Mouse (Mus musculus) kidney, adult 2 months (tissue): ENCODE measurements around the gene Cisd1. TPM values are rescaled to one million over a fixed set of nuclear protein-coding genes. Genes with fewer than 3 reads are reported as not detected.
A peak's percentile ranks its signal among the peaks of the same experiment; 100 is the strongest.

Experiments
- DNase-seq: peaks from one replicate; pipeline ENCODE4 v3.0.0; 2021
- H3K27ac ChIP-seq: fragments of 200-500 bp; 2 replicates; pipeline ENCODE4 v1.5.1; 2012; ENCODE audit warnings: low read depth, low read length, control low read depth, inconsistent platforms; ENCODE audit not compliant: insufficient read depth
- H3K27me3 ChIP-seq: fragments of 200-500 bp; replicated peaks from 2 replicates; pipeline ENCODE4 v1.6.1; 2012; ENCODE audit warnings: mild to moderate bottlenecking, moderate library complexity, low read length, inconsistent platforms; ENCODE audit not compliant: control insufficient read depth, insufficient read depth
- H3K36me3 ChIP-seq: fragments of 200-500 bp; 2 replicates; pipeline ENCODE4 v1.6.1; 2012; ENCODE audit warnings: mild to moderate bottlenecking, moderate library complexity, low read length, inconsistent platforms; ENCODE audit not compliant: control insufficient read depth, insufficient read depth
- H3K4me1 ChIP-seq: fragments of 200-500 bp; 2 replicates; pipeline ENCODE4 v1.6.1; 2011; ENCODE audit warnings: low read length; ENCODE audit not compliant: control insufficient read depth, insufficient read depth
- H3K4me3 ChIP-seq: fragments of 200-500 bp; 2 replicates; pipeline ENCODE4 v1.5.1; 2011; ENCODE audit warnings: mild to moderate bottlenecking, low read depth, low read length, control low read depth; ENCODE audit not compliant: insufficient read depth
- CTCF ChIP-seq: fragments of 200-500 bp; conservative IDR thresholded peaks from 2 replicates; pipeline ENCODE4 v1.5.1; 2011; ENCODE audit warnings: low read depth, mild to moderate bottlenecking, control low read depth, low read length, moderate library complexity, mixed read lengths; ENCODE audit not compliant: insufficient read depth, insufficient read length
- POLR2A ChIP-seq: fragments of 200-500 bp; IDR thresholded peaks from one replicate; pipeline ENCODE4 v1.6.1; 2011; ENCODE audit warnings: low read depth, low read length, control low read depth
- WGBS: fragments of 180-500 bp; shearing (Covaris S2); methylation state at CpG from one replicate; pipeline ENCODE4 v1.1.7; 2018; 5-methylcytosine and 5-hydroxymethylcytosine counted together
- polyA plus RNA-seq: library from polyadenylated mRNA; depleted of rRNA; stranded (reverse); fragments of >200 nt; gene quantifications from 2 replicates; pipeline ENCODE4 v1.2.3, GENCODE M21; 2012; rRNA removed

Gene Cisd1
- polyA plus RNA-seq, 1 experiment, result 319 TPM

GRCm38 (mm10) chr10:71292254-71292653, 52.5 kb downstream of the Cisd1 start:
- 8% methylated on average over 11 of the region's 11 CpGs for WGBS
- no peak for DNase-seq
- Histone ChIP-seq H3K4me1 (peaks cover 3% of the 10 kb centered on the region; the same call in 1 of the 2 replicates), H3K27me3 (no peaks in the 10 kb centered on the region), H3K27ac (no peak overlapping the region; the same call in 1 of the 2 replicates), H3K36me3 (no peaks in the 10 kb centered on the region), H3K4me3 (no peak overlapping the region)
- TF ChIP-seq CTCF (no peak), POLR2A (no peak)

- Histone ChIP-seq H3K27ac (peak overlapping the region; percentile 52; the same call in 1 of the 2 replicates), H3K4me3 (no peak overlapping the region)
- 23% methylated on average over 4 of the region's 4 CpGs for WGBS
These were observed 53.0 kb downstream of the Cisd1 start for GRCm38 (mm10) chr10:71291801-71292200.

GRCm38 (mm10) chr10:71291179-71291661, 53.5 kb downstream of the Cisd1 start:
- Histone ChIP-seq H3K36me3 (no peaks in the 10 kb centered on the region), H3K4me1 (peaks cover 3% of the 10 kb centered on the region; the same call in 1 of the 2 replicates), H3K27me3 (no peaks in the 10 kb centered on the region), H3K4me3 (no peak overlapping the region), H3K27ac (peak overlapping the region; percentile 65)
- peak; percentile 72 for DNase-seq
- WGBS, result 19% methylated on average over 3 of the region's 3 CpGs
- TF ChIP-seq CTCF, result no peak

More at GRCm38 (mm10) chr10:71291801-71292200, 53.0 kb downstream of the Cisd1 start:
- DNase-seq, result no peak
- Histone ChIP-seq H3K36me3 (no peaks in the 10 kb centered on the region), H3K27me3 (no peaks in the 10 kb centered on the region), H3K4me1 (peaks cover 3% of the 10 kb centered on the region; the same call in 1 of the 2 replicates)
- no peak for TF ChIP-seq CTCF
- TF ChIP-seq POLR2A, result no peak

DNA sequence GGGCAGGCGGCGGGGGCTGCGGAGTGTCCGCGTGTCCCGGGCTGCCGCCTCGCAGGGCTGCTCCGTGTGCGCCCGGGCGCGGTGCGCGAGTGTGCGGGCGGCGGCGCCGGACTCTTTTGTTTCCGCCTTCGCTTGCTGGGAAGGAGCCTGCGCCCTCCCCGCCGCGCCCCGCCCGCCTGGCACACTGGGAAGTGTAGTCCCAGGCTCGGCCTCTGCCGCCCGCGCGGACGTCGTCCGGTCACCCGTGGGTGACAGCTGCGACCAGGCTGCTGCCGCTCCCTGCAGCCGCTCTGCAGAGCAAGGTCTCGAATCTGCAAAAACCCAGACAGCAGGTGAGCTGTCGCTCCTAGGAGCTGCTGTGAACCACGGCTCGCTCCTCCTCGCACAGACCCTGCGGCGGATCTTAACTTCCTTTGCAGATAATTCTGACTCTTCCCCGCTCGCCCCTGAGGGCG, 59.6 kb downstream of the Cisd1 start, which contains the start of gene Ube2d1:
TSS of gene Ube2d1 (minus strand) at position 137 of the 455 bp plus-strand sequence.
- H3K27me3 ChIP-seq, result no peaks in the 10 kb centered on the region
- peaks cover 8% of the 10 kb centered on the region for H3K4me1 ChIP-seq
- H3K36me3 ChIP-seq, result no peaks in the 10 kb centered on the region
- TF ChIP-seq POLR2A (peak; percentile 25), CTCF (no peak)
- WGBS, result under 1% methylated on average over 49 of the region's 50 CpGs
- no peak within 1 kb of the TSS for H3K27ac ChIP-seq
- DNase-seq, result peak; percentile 91
- peak within 1 kb of the TSS; percentile 97 for H3K4me3 ChIP-seq

GRCm38 (mm10) chr10:71284511-71285125, 60.1 kb downstream of the Cisd1 start:
- TF ChIP-seq CTCF (no peak), POLR2A (no peak)
- no peak overlapping the region for H3K27ac ChIP-seq
- no peaks in the 10 kb centered on the region for H3K36me3 ChIP-seq
- DNase-seq, result no peak
- H3K27me3 ChIP-seq, result no peaks in the 10 kb centered on the region
- peak overlapping the region; percentile 97 for H3K4me3 ChIP-seq
- WGBS, result under 1% methylated on average over 41 of the region's 41 CpGs
- peaks cover 8% of the 10 kb centered on the region for H3K4me1 ChIP-seq

DNA sequence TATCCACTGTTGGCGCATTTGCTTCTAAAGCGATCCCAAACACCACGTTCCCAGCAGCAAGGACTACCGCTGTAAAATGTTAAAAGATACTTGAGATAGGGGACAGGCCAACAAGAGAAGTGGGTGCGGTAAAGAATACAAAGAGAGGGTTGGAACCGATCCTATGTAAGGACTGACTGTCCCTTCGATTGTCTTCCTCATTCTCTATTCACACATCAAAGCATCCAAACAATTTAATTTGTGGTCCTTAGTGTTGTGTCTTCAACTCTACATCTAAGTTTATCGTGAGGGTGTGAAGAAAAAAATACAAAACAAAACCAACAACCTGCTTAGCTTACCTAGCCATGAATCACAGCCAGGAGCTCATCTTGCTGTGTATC, 60.6 kb downstream of the Cisd1 start:
- H3K4me1 ChIP-seq, result peaks cover 8% of the 10 kb centered on the region
- WGBS, result 24% methylated on average over 8 of the region's 8 CpGs
- H3K27ac ChIP-seq, result no peak overlapping the region
- no peak for DNase-seq
- TF ChIP-seq CTCF (no peak), POLR2A (no peak)
- H3K4me3 ChIP-seq, result peak overlapping the region; percentile 97
- no peaks in the 10 kb centered on the region for H3K27me3 ChIP-seq
- H3K36me3 ChIP-seq, result no peaks in the 10 kb centered on the region

Other genes starting within 250 kb of the Cisd1 start
- gene Bicc1, start 185.3 kb downstream of the Cisd1 start, polyA plus RNA-seq, result 69.0 and 78.8 TPM in 2 replicates
- 9.0 and 12.8 TPM in 2 replicates for gene Tfam, start 106.7 kb downstream of the Cisd1 start, polyA plus RNA-seq
- gene Ube2d1, start 59.7 kb downstream of the Cisd1 start, polyA plus RNA-seq, result 23.8 and 26.7 TPM in 2 replicates
- gene Ipmk, start 2.8 kb upstream of the Cisd1 start, polyA plus RNA-seq, result 31.1 and 34.6 TPM in 2 replicates